Mouse (Mus musculus) heart, embryonic 12.5 days (tissue): ENCODE data around the gene Keap1. TPM values are rescaled to one million over a fixed set of nuclear protein-coding genes. Genes with fewer than 3 reads are reported as not detected.
"Not testable (repeated sequence)": the region's sequence is repeated elsewhere in the genome, so short reads cannot be mapped to it uniquely, and the experiment has no call there.

Experiments
- ATAC-seq: fragments of 200-750 bp; cut with Nextera tagmentation; 2 replicates; pipeline ENCODE4 v1.8.0; 2017; ENCODE audit warnings: moderate TSS enrichment, moderate library complexity; ENCODE audit not compliant: insufficient number of reproducible peaks, low FRiP score
- H3K27ac ChIP-seq: fragments of 300-500 bp; sonication (generic); 2 replicates; pipeline ENCODE4 v1.5.1; 2016; ENCODE audit warnings: mild to moderate bottlenecking, moderate library complexity; ENCODE audit not compliant: poor library complexity, severe bottlenecking
- H3K27me3 ChIP-seq: fragments of 300-500 bp; sonication (generic); replicated peaks from 2 replicates; pipeline ENCODE4 v1.6.1; 2016; ENCODE audit warnings: mild to moderate bottlenecking, moderate library complexity
- H3K36me3 ChIP-seq: fragments of 300-500 bp; sonication (generic); 2 replicates; pipeline ENCODE4 v1.6.1; 2016; ENCODE audit warnings: mild to moderate bottlenecking, moderate library complexity
- H3K4me1 ChIP-seq: fragments of 300-500 bp; sonication (generic); replicated peaks from 2 replicates; pipeline ENCODE4 v1.6.1; 2016; ENCODE audit warnings: mild to moderate bottlenecking
- H3K4me2 ChIP-seq: fragments of 300-500 bp; sonication (generic); 2 replicates; pipeline ENCODE4 v1.6.1; 2016; ENCODE audit warnings: mild to moderate bottlenecking, moderate library complexity
- H3K4me3 ChIP-seq: fragments of 300-500 bp; sonication (generic); 2 replicates; pipeline ENCODE4 v1.5.1; 2016; ENCODE audit warnings: mild to moderate bottlenecking
- H3K9ac ChIP-seq: fragments of 300-500 bp; sonication (generic); 2 replicates; pipeline ENCODE4 v1.6.1; 2016; ENCODE audit warnings: mild to moderate bottlenecking, moderate library complexity
- H3K9me3 ChIP-seq: fragments of 300-500 bp; sonication (generic); replicated peaks from 2 replicates; pipeline ENCODE4 v1.6.1; 2016; ENCODE audit warnings: mild to moderate bottlenecking, moderate library complexity
- WGBS: fragments of 180-500 bp; shearing (Covaris S2); methylation state at CpG from one replicate; pipeline ENCODE4 v1.1.7; 2016; 5-methylcytosine and 5-hydroxymethylcytosine counted together
- polyA plus RNA-seq: library from polyadenylated mRNA; unstranded; fragments of >200 nt; fragmentation: Nextera tagmentation; extraction: Ambion mirVana; gene quantifications from 2 replicates; pipeline ENCODE4 v1.2.1, GENCODE M21; 2016

Gene Keap1
- polyA plus RNA-seq, 1 experiment from 2014 or later, result 49.6 TPM

GRCm38 (mm10) chr9:21274336-21274735, 35.2 kb upstream of the Keap1 start:
- peaks cover 32% of the 10 kb centered on the region for H3K4me1 ChIP-seq
- no peaks in the 10 kb centered on the region for H3K27me3 ChIP-seq
- H3K4me2 ChIP-seq, result no peak overlapping the region
- no peak overlapping the region for H3K9ac ChIP-seq
- ATAC-seq, result no peak
- H3K9me3 ChIP-seq, result no peaks in the 10 kb centered on the region
- 0 out of 2 replicates have a peak overlapping the region, but pooled peaks have one; percentile 24 for H3K27ac ChIP-seq
- 47% methylated on average over 3 of the region's 3 CpGs for WGBS
- no peak overlapping the region for H3K4me3 ChIP-seq
- peaks cover 98% of the 10 kb centered on the region for H3K36me3 ChIP-seq

GRCm38 (mm10) chr9:21273520-21274228, 34.5 kb upstream of the Keap1 start:
- Histone ChIP-seq H3K9me3 (no peaks in the 10 kb centered on the region), H3K27ac (peak overlapping the region; percentile 24), H3K4me1 (peaks cover 27% of the 10 kb centered on the region), H3K4me2 (no peak overlapping the region), H3K9ac (no peak overlapping the region), H3K27me3 (no peaks in the 10 kb centered on the region), H3K4me3 (no peak overlapping the region), H3K36me3 (peaks cover 98% of the 10 kb centered on the region)
- ATAC-seq, result no peak
- WGBS, result 66% methylated on average over 7 of the region's 7 CpGs

- H3K27ac ChIP-seq, result peak overlapping the region; percentile 24; the same call in 1 of the 2 replicates
- H3K4me2 ChIP-seq, result no peak overlapping the region
- 85% methylated on average over 8 of the region's 8 CpGs for WGBS
- peaks cover 98% of the 10 kb centered on the region for H3K36me3 ChIP-seq
- no peak overlapping the region for H3K9ac ChIP-seq
- peaks cover 27% of the 10 kb centered on the region for H3K4me1 ChIP-seq
- no peak for ATAC-seq
- no peaks in the 10 kb centered on the region for H3K9me3 ChIP-seq
- no peak overlapping the region for H3K4me3 ChIP-seq
- no peaks in the 10 kb centered on the region for H3K27me3 ChIP-seq
These were observed 33.9 kb upstream of the Keap1 start for GRCm38 (mm10) chr9:21273094-21273493.

GRCm38 (mm10) chr9:21272391-21272790, 33.2 kb upstream of the Keap1 start:
- no peak overlapping the region for H3K4me2 ChIP-seq
- 90% methylated on average over 9 of the region's 9 CpGs for WGBS
- H3K27ac ChIP-seq, result no peak overlapping the region
- peaks cover 97% of the 10 kb centered on the region for H3K36me3 ChIP-seq
- H3K9me3 ChIP-seq, result no peaks in the 10 kb centered on the region
- H3K4me1 ChIP-seq, result peaks cover 29% of the 10 kb centered on the region
- H3K27me3 ChIP-seq, result no peaks in the 10 kb centered on the region
- ATAC-seq, result no peak
- H3K4me3 ChIP-seq, result no peak overlapping the region
- no peak overlapping the region; the same call in 1 of the 2 replicates for H3K9ac ChIP-seq

- H3K4me3 ChIP-seq, H3K4me2 ChIP-seq, H3K9me3 ChIP-seq, H3K27ac ChIP-seq, ATAC-seq, H3K27me3 ChIP-seq, H3K9ac ChIP-seq: not testable (repeated sequence)
- Histone ChIP-seq H3K36me3 (peaks cover 76% of the 10 kb centered on the region), H3K4me1 (peaks cover 37% of the 10 kb centered on the region)
- 89% methylated on average over 5 of the region's 5 CpGs for WGBS
These were observed 30.4 kb upstream of the Keap1 start for GRCm38 (mm10) chr9:21269590-21269989.

- H3K27me3 ChIP-seq, result no peaks in the 10 kb centered on the region
- H3K27ac ChIP-seq, result no peak overlapping the region
- H3K4me1 ChIP-seq, result peaks cover 28% of the 10 kb centered on the region
- no peak overlapping the region for H3K4me2 ChIP-seq
- H3K4me3 ChIP-seq, result no peak overlapping the region
- H3K36me3 ChIP-seq, result peaks cover 63% of the 10 kb centered on the region
- WGBS, result 94% methylated on average over 16 of the region's 16 CpGs
- ATAC-seq, result no peak
- H3K9me3 ChIP-seq, result no peaks in the 10 kb centered on the region
- H3K9ac ChIP-seq, result no peak overlapping the region
These were observed 29.1 kb upstream of the Keap1 start for GRCm38 (mm10) chr9:21268305-21268704.

DNA sequence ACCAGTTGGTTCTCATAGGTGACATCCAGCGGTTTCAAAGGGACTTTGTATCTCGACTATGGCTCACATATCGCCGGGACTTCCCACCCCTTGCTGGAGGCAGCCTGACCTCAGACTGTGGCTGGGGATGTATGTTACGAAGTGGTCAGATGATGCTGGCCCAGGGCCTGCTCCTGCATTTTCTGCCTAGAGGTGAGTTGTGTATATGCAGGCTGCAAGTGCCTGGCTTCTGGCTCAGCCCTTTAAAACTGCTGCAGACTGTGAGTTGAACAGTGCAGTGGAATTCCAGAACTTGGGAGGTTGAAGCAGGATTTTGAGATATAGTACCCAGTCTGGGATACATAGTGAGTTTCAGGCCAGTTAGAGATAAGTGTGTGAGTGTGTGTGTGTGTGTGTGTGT, 27.7 kb upstream of the Keap1 start:
- H3K4me3 ChIP-seq, result peak overlapping the region; percentile 70
- peak overlapping the region; percentile 85 for H3K4me2 ChIP-seq
- peaks cover 25% of the 10 kb centered on the region for H3K4me1 ChIP-seq
- H3K9me3 ChIP-seq, result no peaks in the 10 kb centered on the region
- no peak for ATAC-seq
- no peak overlapping the region for H3K27ac ChIP-seq
- 0 out of 2 replicates have a peak overlapping the region, but pooled peaks have one; percentile 91 for H3K9ac ChIP-seq
- WGBS, result 82% methylated on average over 5 of the region's 5 CpGs
- peaks cover 49% of the 10 kb centered on the region for H3K36me3 ChIP-seq
- no peaks in the 10 kb centered on the region for H3K27me3 ChIP-seq

DNA sequence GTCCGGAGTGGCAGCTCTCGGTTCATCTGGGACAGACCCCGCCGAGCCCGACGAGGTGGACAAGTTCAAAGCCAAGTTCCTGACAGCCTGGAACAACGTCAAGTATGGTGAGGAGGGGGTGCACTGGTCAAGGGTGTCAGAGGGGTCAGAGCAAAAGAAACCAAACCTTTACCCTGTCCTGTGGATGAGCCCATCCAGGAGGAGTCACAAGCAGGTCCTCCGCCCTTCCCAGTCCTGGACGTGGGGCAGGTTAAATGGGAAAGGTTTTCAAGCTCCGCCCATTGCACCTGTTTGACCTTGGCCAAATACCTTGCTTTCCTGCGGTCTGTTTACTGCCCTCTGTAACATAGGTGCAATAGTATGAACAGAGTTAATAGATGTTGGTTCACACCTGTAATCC, 26.4 kb upstream of the Keap1 start:
- Histone ChIP-seq H3K9me3 (no peaks in the 10 kb centered on the region), H3K4me3 (peak overlapping the region; percentile 70), H3K4me1 (peaks cover 25% of the 10 kb centered on the region), H3K36me3 (peaks cover 37% of the 10 kb centered on the region), H3K27me3 (no peaks in the 10 kb centered on the region), H3K27ac (peak overlapping the region; percentile 10; the same call in 1 of the 2 replicates), H3K4me2 (peak overlapping the region; percentile 85), H3K9ac (peak overlapping the region; percentile 91)
- WGBS, result 6% methylated on average over 11 of the region's 11 CpGs
- ATAC-seq, result peak; percentile 19

- peak within 1 kb of the TSS; percentile 85 for H3K4me2 ChIP-seq
- WGBS, result 0% methylated on average over 49 of the region's 49 CpGs
- H3K4me3 ChIP-seq, result peak within 1 kb of the TSS; percentile 70
- H3K9ac ChIP-seq, result peak within 1 kb of the TSS; percentile 91
- H3K4me1 ChIP-seq, result peaks cover 25% of the 10 kb centered on the region
- H3K36me3 ChIP-seq, result peaks cover 31% of the 10 kb centered on the region
- peak; percentile 99 for ATAC-seq
- 0 out of 2 replicates have a peak, but pooled peaks cover 2% of the 10 kb centered on the region for H3K27me3 ChIP-seq
- peak within 1 kb of the TSS; percentile 74 for H3K27ac ChIP-seq
- H3K9me3 ChIP-seq, result no peaks in the 10 kb centered on the region
These were observed 25.9 kb upstream of the Keap1 start, which contains the start of gene Atg4d for GRCm38 (mm10) chr9:21265000-21265561. Gene Atg4d (plus strand): TSS chr9:21265293.

GRCm38 (mm10) chr9:21264272-21264999, 25.3 kb upstream of the Keap1 start:
- Histone ChIP-seq H3K4me2 (peak overlapping the region; percentile 85), H3K4me3 (peak overlapping the region; percentile 70), H3K9me3 (no peaks in the 10 kb centered on the region), H3K36me3 (peaks cover 26% of the 10 kb centered on the region), H3K4me1 (peaks cover 25% of the 10 kb centered on the region), H3K9ac (peak overlapping the region; percentile 34; the same call in 1 of the 2 replicates), H3K27ac (peak overlapping the region; percentile 74), H3K27me3 (0 out of 2 replicates have a peak, but pooled peaks cover 5% of the 10 kb centered on the region)
- ATAC-seq, result peak; percentile 40; the same call in 1 of the 2 replicates
- 15% methylated on average over 17 of the region's 17 CpGs for WGBS

- Histone ChIP-seq H3K36me3 (peaks cover 2% of the 10 kb centered on the region; the same call in 1 of the 2 replicates), H3K4me2 (no peak overlapping the region), H3K4me3 (no peak overlapping the region), H3K9ac (no peak overlapping the region), H3K27ac (no peak overlapping the region), H3K27me3 (0 out of 2 replicates have a peak, but pooled peaks cover 5% of the 10 kb centered on the region), H3K4me1 (peaks cover 18% of the 10 kb centered on the region), H3K9me3 (no peaks in the 10 kb centered on the region)
- no peak for ATAC-seq
- WGBS, result 50% methylated on average over 2 of the region's 2 CpGs
These were observed 22.7 kb upstream of the Keap1 start for GRCm38 (mm10) chr9:21261831-21262230.
